Mouse (Mus musculus) ES-E14 (cell line): Measurements from ENCODE around the gene Stx5a.

Experiments
- CHD2 ChIP-seq: IDR thresholded peaks from 2 replicates; pipeline ENCODE4 v1.6.1; 2014; ENCODE audit warnings: mild to moderate bottlenecking, low read depth, low read length, inconsistent platforms
- HCFC1 ChIP-seq: IDR thresholded peaks from 2 replicates; pipeline ENCODE4 v1.6.1; 2012; ENCODE audit warnings: low read length, inconsistent platforms, borderline replicate concordance; ENCODE audit not compliant: insufficient read depth

- no peak for TF ChIP-seq CHD2
- TF ChIP-seq HCFC1 = no peak
These were observed 29.7 kb upstream of the Stx5a start for GRCm38 (mm10) chr19:8711506-8711905.
